Mouse (Mus musculus) spleen, postnatal 14 days (tissue): Measurements from ENCODE around the gene Sfmbt1.

Experiments used
- DNase-seq, 2 experiments: peaks; one replicate each; pipeline ENCODE4 v3.0.0; 2021 to 2022; ENCODE audit warnings: low spot score in 2 of 2

Sfmbt1 gene

GRCm38 (mm10) chr14:30870206-30871147 lies 155.8 kb downstream of the Sfmbt1 start:
- DNase-seq = no peak
